Mouse (Mus musculus) thymus, postnatal 25 days (tissue): Measurements from ENCODE around the gene Rtp2.
A peak's percentile ranks its signal among the peaks of the same experiment; 100 is the strongest.

Source experiments
- DNase-seq: peaks from one replicate; pipeline ENCODE4 v3.0.0; 2022

Rtp2 gene

GRCm38 (mm10) chr16:23932294-23932693 is at the start of gene Rtp2:
TSS of gene Rtp2 (minus strand) at chr16:23932394.
- no peak for DNase-seq

DNA sequence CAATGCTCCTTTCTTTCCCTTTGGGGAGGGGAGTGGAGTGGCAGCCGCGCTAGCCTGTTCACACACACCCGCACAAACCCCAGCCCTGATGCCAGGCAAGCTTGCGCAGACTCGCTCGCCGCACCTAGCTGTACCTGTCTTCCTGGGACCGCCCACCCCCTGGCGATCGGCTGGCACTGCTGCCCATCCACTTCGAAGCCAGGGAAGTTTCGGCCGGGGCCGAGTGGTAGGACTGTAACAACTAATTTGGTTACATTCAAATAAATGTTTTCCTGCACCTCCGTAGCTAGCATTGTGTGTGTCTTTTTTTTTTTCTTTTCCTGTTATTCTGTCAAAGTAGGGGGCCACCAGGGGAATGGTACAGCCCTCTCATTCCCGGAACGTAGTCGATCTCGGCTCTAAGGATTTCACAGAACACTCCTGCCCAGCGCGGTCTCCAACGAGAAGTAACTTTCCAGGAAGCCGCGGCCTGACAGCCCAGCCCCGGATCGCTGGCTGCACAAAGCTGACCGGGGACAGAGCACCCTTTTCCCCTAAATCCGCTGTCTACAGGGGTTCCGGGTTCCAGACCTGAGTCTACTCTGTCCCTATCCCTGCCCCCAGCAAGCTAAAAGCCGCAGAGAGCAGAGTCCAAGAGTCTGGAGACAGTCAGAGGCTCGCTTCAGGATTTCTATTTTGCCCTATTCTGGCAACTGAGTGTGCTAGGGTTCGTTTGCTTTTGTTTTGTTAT is 49.0 kb upstream of the Rtp2 start:
- peak; percentile 20 for DNase-seq

GRCm38 (mm10) chr16:23980201-23980870 is 48.1 kb upstream of the Rtp2 start:
- no peak for DNase-seq

DNA sequence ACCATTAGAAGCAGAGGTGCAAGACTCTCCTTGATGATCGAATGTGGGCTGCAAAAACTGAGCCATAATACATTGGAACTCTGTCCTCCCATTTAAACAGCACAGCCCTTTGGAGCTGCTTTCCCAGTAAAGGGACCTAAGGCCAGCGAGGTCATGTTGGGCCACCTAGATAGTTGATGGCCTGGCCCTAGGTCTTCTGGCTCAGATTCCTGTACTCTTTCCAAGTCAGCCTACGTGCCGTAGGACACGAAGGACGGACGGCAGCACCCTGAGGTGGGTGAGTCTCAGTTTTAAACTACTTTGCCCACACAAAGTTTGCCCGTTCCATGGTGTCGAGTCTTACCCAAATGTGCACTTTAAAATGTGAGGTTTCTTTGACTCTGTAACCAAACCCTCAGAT is 47.3 kb upstream of the Rtp2 start:
- no peak for DNase-seq

GRCm38 (mm10) chr16:23978495-23978894 is 46.3 kb upstream of the Rtp2 start:
- no peak for DNase-seq

GRCm38 (mm10) chr16:23977732-23978131 is 45.5 kb upstream of the Rtp2 start:
- no peak for DNase-seq

- DNase-seq = no peak
Observed at GRCm38 (mm10) chr16:23976196-23976595, 44.0 kb upstream of the Rtp2 start.

- no peak for DNase-seq
Observed at GRCm38 (mm10) chr16:23973635-23974367, 41.6 kb upstream of the Rtp2 start.

DNA sequence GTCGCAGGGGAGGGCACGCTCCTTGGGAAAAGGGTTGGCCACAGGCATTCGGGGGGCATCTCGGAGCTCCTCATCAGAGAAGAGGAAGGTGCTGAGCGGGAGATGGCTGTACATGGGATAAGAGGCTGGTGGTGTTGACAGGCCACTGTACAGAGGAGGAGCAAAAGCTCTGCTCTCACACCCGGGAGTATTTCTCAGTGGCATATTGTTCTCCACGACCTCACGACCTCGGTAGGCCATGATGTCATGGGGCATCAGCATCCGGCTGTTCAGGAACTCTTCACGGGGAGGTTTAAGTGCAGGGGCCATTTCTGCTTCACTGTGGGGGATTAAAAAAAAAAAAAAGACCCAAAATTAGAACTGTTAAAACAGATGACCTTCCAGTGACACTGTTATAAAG is 40.7 kb upstream of the Rtp2 start:
- DNase-seq = no peak

- DNase-seq = no peak
Observed at GRCm38 (mm10) chr16:23972126-23972740, 40.0 kb upstream of the Rtp2 start.

GRCm38 (mm10) chr16:23969919-23970318 is 37.7 kb upstream of the Rtp2 start:
- DNase-seq = no peak

- no peak for DNase-seq
Observed at GRCm38 (mm10) chr16:23968888-23969287, 36.7 kb upstream of the Rtp2 start.

GRCm38 (mm10) chr16:23967301-23967700 is 35.1 kb upstream of the Rtp2 start:
- peak; percentile 44 for DNase-seq

GRCm38 (mm10) chr16:23966066-23966465 is 33.9 kb upstream of the Rtp2 start:
- DNase-seq = no peak

GRCm38 (mm10) chr16:23964706-23965367 is 32.6 kb upstream of the Rtp2 start:
- no peak for DNase-seq

- DNase-seq = no peak
Observed at GRCm38 (mm10) chr16:23963896-23964668, 31.9 kb upstream of the Rtp2 start.

- peak; percentile 62 for DNase-seq
Observed at GRCm38 (mm10) chr16:23962401-23962800, 30.2 kb upstream of the Rtp2 start.

DNA sequence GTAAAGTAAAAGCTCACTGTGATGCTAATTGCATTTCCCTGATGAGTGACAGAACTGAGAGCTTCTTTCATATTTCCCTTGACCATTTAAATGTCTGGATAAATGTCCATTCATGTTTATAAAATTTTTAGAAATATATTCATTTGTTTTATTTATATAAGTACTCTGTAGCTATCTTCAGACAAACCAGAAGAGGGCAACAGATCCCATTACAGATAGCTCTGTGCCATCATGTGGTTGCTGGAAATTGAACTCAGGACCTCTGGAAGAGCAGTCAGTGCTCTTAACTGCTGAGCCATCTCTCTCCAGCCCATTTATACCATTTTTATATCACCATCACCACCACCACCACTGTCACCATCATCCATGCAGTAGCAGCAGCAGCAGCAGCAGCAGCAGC is 26.7 kb upstream of the Rtp2 start:
- no peak for DNase-seq

GRCm38 (mm10) chr16:23953959-23954260 is 21.7 kb upstream of the Rtp2 start:
- no peak for DNase-seq

GRCm38 (mm10) chr16:23953189-23953958 is 21.2 kb upstream of the Rtp2 start:
- DNase-seq = peak; percentile 45

DNA sequence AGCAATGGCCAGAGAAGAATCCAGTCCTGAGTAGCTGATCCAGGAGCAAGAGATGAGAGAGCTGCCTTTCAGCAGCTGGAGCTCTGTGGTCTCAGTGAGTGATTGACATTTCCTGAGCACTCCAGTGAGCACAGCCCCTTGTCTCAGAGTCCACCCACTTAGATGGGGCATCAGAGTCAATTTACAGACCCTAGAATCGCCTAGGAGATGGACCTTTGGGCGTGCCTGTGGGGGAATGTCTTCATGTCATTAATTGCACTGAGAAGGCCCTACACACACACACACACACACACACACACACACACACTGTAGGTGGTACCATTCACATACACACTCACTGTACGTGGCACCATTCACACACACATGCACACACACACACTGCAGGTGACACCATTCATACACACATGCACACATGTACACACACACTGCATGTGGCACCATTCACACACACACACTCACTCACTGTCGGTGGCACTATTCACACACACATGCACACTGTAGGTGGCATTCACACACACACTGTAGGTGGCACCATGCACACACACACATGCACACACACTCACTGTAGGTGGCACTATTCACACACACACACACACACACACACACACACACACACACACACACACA is 20.0 kb upstream of the Rtp2 start:
- no peak for DNase-seq
